Mouse (Mus musculus) urinary bladder, adult 2 months (tissue): Measurements from ENCODE around the gene Trim13. TPM values are rescaled to one million over a fixed set of nuclear protein-coding genes. Genes with fewer than 3 reads are reported as not detected.

Source experiments
- DNase-seq: peaks from one replicate; pipeline ENCODE4 v3.0.0; 2022; ENCODE audit warnings: low spot score
- polyA plus RNA-seq: library from polyadenylated mRNA; depleted of rRNA; stranded (reverse); fragments of >200 nt; gene quantifications from 2 replicates; pipeline ENCODE4 v1.2.3, GENCODE M21; 2012; rRNA removed

The Trim13 gene
- polyA plus RNA-seq, 1 experiment = 20.9 TPM

- DNase-seq = no peak
Observed at GRCm38 (mm10) chr14:61613319-61613718, 15.3 kb downstream of the Trim13 start.

DNA sequence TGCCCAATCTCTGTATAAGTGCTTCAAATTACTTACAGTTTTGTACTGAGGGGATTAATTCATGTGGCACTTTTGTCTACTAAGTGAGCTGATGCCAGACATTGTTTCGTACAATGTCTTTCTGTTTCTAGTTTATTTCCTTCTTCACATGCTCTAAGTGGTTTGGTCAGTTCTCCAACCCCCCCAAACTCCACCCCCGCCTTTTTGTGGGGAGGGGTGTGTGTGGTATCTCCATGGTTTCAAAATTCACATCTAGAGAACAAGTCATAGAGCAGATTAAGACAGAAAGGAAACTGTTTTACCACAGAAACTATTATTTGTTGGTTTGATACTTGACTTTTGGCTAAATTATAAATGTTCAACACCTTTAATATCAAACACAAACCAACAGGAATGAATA is 22.3 kb downstream of the Trim13 start:
- DNase-seq = no peak

GRCm38 (mm10) chr14:61635969-61636368 is 37.9 kb downstream of the Trim13 start:
- no peak for DNase-seq

DNA sequence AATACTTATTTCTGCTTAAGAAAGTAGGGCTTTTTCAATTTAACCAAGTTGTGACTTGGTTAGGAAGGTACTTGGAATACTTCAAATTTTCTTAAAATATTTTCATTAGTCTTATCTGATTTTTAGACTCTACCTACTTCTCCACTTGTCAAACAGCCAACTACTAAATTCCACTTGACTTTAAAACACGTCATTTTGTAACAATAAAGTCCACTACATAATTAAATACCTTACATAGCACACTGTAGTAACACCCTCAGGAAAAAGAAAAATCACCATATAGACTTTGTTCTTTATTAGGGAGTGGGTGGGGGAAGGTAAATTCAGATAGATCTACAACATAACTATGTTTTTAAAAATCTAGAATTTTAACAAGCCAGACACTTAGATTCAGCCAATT is 44.6 kb downstream of the Trim13 start:
- DNase-seq = no peak

- DNase-seq = no peak
Observed at GRCm38 (mm10) chr14:61645547-61645946, 47.5 kb downstream of the Trim13 start.

DNA sequence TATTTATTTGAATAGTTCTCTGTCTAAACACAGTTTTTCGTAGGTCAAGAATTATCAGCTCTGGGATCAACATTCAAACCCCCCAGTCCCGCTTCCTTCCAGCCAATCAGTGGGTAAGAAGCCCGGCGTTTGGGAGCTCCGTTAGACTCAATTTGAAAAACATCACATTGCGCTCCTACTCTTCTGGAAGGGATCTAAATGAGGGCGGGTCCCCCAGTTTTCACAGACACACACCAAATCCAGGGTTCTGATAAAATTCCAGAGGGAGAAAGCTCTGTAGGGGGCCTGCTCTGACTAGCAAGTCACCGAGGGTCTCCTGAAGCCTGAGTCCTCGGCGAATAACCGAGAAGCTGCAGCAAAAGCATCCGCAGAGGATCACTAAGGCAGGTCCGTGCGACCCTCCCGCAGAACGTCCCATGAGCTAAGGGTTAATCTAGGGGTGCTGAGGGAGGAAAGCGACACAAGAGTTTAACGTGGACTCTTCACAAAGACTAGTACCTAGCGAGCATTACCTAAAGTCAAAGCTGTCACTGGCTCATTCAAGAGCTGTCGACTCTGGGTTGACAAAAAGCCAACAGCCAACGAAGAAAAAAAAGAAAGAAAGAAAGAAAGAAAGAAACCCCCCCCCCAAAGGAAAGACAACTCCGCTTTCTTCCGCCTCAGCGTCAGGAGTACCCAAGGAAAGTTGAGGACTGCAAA is 49.3 kb downstream of the Trim13 start:
- DNase-seq = peak; percentile 33

GRCm38 (mm10) chr14:61647881-61648684 is 50.0 kb downstream of the Trim13 start:
- peak; percentile 53 for DNase-seq

- DNase-seq = peak; percentile 88
Observed at GRCm38 (mm10) chr14:61648685-61649504, 50.8 kb downstream of the Trim13 start.

DNA sequence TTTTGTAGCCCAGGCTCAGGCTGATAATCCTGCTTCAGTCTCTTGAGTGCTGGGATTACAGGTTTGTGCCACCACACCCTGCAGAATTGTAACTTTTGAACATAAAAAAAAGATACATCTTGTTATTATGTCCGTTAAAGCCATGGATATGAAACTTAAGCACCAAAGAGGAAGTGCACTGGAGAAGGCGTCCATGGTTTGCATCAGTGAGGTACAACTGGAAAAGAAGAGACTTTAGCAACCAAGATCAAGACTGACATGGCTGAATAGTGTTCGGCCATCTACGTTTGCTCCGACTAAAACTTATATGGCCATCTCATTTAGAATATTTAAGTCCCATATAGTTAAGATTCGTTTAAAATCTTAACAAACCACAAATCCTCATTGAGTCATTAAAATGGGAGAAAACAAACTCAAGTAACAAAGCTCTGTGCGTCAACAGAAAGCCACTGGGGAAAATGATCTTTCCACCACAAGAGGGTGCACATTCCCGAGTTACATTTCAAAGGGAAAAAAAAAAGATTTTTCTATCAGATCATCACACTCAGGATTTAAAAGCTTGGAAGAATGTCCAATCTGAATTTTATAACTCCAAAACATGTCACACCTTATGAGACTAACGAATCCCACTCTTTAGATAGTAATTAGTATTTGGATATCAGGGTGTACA is 52.4 kb downstream of the Trim13 start:
- no peak for DNase-seq

Other genes starting within 250 kb of the Trim13 start
- 10.8 and 10.9 TPM in 2 replicates for gene Ebpl, start 237.8 kb upstream of the Trim13 start, polyA plus RNA-seq
- gene Kpna3, start 158.4 kb upstream of the Trim13 start, polyA plus RNA-seq = 30.4 and 34.3 TPM in 2 replicates
- gene Spryd7, start 41.4 kb upstream of the Trim13 start, polyA plus RNA-seq = 17.0 and 18.2 TPM in 2 replicates
- 0.25 TPM in 2 replicates for gene Kcnrg, start 9.2 kb downstream of the Trim13 start, polyA plus RNA-seq